Mouse (Mus musculus) embryonic facial prominence, embryonic 14.5 days (tissue): ENCODE measurements at regions not wholly inside any gene's neighbourhood (a gene's known extent, or its start where the extent isn't known, plus 50 kb on each side); places are given as distances from the start of the nearest gene placed in this dataset.

Experiments used
- ATAC-seq: fragments of 200-750 bp; cut with Nextera tagmentation; 2 replicates; pipeline ENCODE4 v1.8.0; 2017; ENCODE audit warnings: low read depth, moderate number of reproducible peaks, moderate TSS enrichment
- DNase-seq: peaks from one replicate; pipeline ENCODE4 v3.0.0-alpha.2; 2015; ENCODE audit warnings: low spot score
- H3K27ac ChIP-seq: fragments of 300-500 bp; sonication (generic); replicated peaks from 2 replicates; pipeline ENCODE4 v1.5.1; 2014; ENCODE audit warnings: low read depth, mild to moderate bottlenecking, low read length, moderate library complexity
- H3K27me3 ChIP-seq: fragments of 300-500 bp; sonication (generic); replicated peaks from 2 replicates; pipeline ENCODE4 v1.6.1; 2014; ENCODE audit warnings: low read length; ENCODE audit not compliant: control insufficient read depth, insufficient read depth
- H3K36me3 ChIP-seq: fragments of 300-500 bp; sonication (generic); 2 replicates; pipeline ENCODE4 v1.6.1; 2014; ENCODE audit warnings: low read length, mixed read lengths; ENCODE audit not compliant: control insufficient read depth, insufficient read depth
- H3K4me1 ChIP-seq: fragments of 300-500 bp; sonication (generic); 2 replicates; pipeline ENCODE4 v1.6.1; 2014; ENCODE audit warnings: antibody characterized with exemption, low read length; ENCODE audit not compliant: control insufficient read depth, insufficient read depth
- H3K4me2 ChIP-seq: fragments of 300-500 bp; sonication (generic); 2 replicates; pipeline ENCODE4 v1.6.1; 2014; ENCODE audit warnings: low read depth, mild to moderate bottlenecking, low read length, moderate library complexity, mixed read lengths
- H3K4me3 ChIP-seq: fragments of 300-500 bp; sonication (generic); 2 replicates; pipeline ENCODE4 v1.5.1; 2014; ENCODE audit warnings: low read depth, mild to moderate bottlenecking, low read length
- H3K9ac ChIP-seq: fragments of 300-500 bp; sonication (generic); 2 replicates; pipeline ENCODE4 v1.6.1; 2014; ENCODE audit warnings: low read depth, mild to moderate bottlenecking, low read length, moderate library complexity, mixed read lengths
- H3K9me3 ChIP-seq: fragments of 300-500 bp; sonication (generic); 2 replicates; pipeline ENCODE4 v1.6.1; 2016; ENCODE audit warnings: low read length; ENCODE audit not compliant: control insufficient read depth
- WGBS: fragments of 180-500 bp; shearing (Covaris S2); extraction: QIAGEN DNeasy Blood & Tissue Kit; methylation state at CpG from one replicate; pipeline ENCODE4 v1.1.7; 2014; 5-methylcytosine and 5-hydroxymethylcytosine counted together

DNA sequence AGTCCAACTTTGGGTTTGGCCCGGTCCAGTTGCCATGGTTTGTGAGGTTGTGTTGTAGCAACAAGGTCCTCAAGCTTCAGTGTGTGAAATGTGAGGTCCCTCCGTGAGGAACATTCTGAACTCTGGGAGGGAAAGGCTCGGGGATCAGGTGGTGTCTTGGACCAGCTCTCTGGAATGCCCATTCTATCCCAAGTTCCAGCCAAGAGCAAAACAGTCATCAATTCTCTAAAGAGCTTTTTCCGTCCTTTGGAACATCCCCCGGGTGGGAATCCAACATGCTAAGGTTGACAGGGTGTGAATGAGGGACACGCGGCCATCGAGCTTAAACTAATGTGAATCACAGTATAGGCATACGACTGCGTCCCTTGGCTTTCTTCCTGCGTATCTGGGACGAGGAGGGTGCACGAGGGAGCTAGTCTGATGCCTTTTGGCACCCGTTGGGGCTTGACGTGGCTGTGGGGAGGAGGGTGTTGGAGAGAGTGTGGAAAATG lies 145.4 kb downstream of the Tmx1 start:
- Histone ChIP-seq H3K4me1 (0 out of 2 replicates have a peak, but pooled peaks cover 6% of the 10 kb centered on the region), H3K36me3 (no peaks in the 10 kb centered on the region), H3K9me3 (peaks cover 3% of the 10 kb centered on the region; the same call in 1 of the 2 replicates), H3K27ac (0 out of 2 replicates have a peak overlapping the region, but pooled peaks have one; percentile 24), H3K4me3 (no peak overlapping the region), H3K4me2 (no peak overlapping the region), H3K9ac (no peak overlapping the region), H3K27me3 (no peaks in the 10 kb centered on the region)
- no peak; the same call in 1 of the 2 replicates for ATAC-seq
- DNase-seq: no peak
- 77% methylated on average over 15 of the region's 15 CpGs for WGBS

DNA sequence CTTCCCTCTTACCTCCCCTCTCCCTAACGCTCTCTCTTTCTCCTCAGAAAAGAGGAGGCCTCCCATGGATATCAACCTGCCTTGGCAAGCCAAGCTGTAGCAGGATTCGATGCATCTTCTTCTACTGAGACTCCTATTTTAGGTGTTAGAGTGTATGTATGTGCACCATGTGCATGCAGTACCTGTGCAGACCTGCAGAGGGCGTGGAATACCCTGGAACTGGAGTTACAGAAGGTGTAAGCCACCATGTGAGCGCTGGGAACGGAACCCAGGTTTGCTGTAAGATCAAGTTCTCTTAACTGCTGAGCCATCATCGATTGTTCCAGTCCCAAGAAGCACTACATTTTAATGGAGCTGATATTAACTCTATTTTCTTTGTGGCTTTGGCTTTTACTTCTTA lies 146.8 kb downstream of the Tmx1 start:
- H3K4me1 ChIP-seq: 0 out of 2 replicates have a peak, but pooled peaks cover 6% of the 10 kb centered on the region
- no peak for DNase-seq
- no peak overlapping the region for H3K4me3 ChIP-seq
- 84% methylated on average over 6 of the region's 6 CpGs for whole genome bisulfite sequencing
- H3K9ac ChIP-seq: no peak overlapping the region
- H3K9me3 ChIP-seq: peaks cover 3% of the 10 kb centered on the region; the same call in 1 of the 2 replicates
- no peak overlapping the region for H3K27ac ChIP-seq
- no peak overlapping the region for H3K4me2 ChIP-seq
- no peaks in the 10 kb centered on the region for H3K36me3 ChIP-seq
- ATAC-seq: no peak
- H3K27me3 ChIP-seq: no peaks in the 10 kb centered on the region

GRCm38 (mm10) chr12:70603869-70604268 lies 151.0 kb downstream of the Tmx1 start:
- Histone ChIP-seq H3K4me2 (no peak overlapping the region), H3K9me3 (peaks cover 3% of the 10 kb centered on the region; the same call in 1 of the 2 replicates), H3K4me3 (no peak overlapping the region), H3K27me3 (no peaks in the 10 kb centered on the region), H3K9ac (no peak overlapping the region), H3K27ac (no peak overlapping the region), H3K4me1 (no peaks in the 10 kb centered on the region), H3K36me3 (no peaks in the 10 kb centered on the region)
- no peak for DNase-seq
- ATAC-seq: no peak
- 96% methylated on average over 1 of the region's 1 CpGs for WGBS

GRCm38 (mm10) chr12:70608672-70609071 lies 155.8 kb downstream of the Tmx1 start:
- H3K4me3 ChIP-seq: no peak overlapping the region
- no peak overlapping the region for H3K4me2 ChIP-seq
- H3K27ac ChIP-seq: no peak overlapping the region
- no peaks in the 10 kb centered on the region for H3K36me3 ChIP-seq
- no peaks in the 10 kb centered on the region; the same call in 1 of the 2 replicates for H3K4me1 ChIP-seq
- WGBS: 70% methylated on average over 5 of the region's 5 CpGs
- H3K27me3 ChIP-seq: no peaks in the 10 kb centered on the region
- H3K9ac ChIP-seq: no peak overlapping the region
- H3K9me3 ChIP-seq: no peaks in the 10 kb centered on the region
- ATAC-seq (no peak), DNase-seq (no peak)

DNA sequence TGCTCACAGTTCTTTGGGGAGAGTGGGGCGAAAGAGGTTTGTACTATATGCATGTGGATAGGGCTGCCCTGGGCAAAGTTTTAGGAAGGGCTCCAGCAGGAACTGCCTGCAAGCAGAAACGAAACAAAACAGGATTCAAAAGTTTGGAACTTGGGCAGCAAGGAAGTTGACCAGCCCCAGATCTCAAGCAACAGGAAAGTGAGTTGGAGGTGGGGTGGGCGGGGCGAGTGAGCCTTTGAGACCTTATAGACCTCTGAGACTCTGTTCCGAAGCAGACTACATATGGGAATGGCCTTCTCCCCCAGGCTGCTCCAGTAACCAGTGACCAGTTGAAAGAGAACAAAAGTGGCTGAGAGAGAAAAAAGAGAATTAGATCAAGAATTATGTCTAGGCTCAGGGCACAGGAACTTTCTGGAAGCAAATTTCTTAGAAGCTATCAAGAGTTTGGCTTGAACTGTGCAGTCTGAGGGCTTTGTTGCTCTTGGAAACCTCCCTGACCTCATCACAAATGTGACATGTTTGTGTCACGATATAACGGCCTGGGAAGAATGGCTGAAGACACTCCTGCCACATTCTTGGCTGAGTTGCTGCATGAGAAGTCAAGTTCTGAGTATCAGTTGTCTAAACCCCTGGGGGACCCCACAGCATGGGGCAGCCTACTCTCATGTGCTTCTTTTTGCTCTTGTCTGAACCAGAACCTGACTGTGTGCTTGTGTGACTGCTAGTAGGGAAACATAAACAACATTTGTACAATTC lies 156.4 kb downstream of the Tmx1 start:
- Histone ChIP-seq H3K4me1 (no peaks in the 10 kb centered on the region; the same call in 1 of the 2 replicates), H3K9me3 (no peaks in the 10 kb centered on the region), H3K27me3 (no peaks in the 10 kb centered on the region), H3K36me3 (no peaks in the 10 kb centered on the region), H3K4me2 (no peak overlapping the region), H3K27ac (no peak overlapping the region), H3K4me3 (no peak overlapping the region), H3K9ac (no peak overlapping the region)
- ATAC-seq (no peak), DNase-seq (no peak)
- WGBS: 73% methylated on average over 7 of the region's 7 CpGs

- Histone ChIP-seq H3K4me1 (peaks cover 4% of the 10 kb centered on the region), H3K36me3 (no peaks in the 10 kb centered on the region), H3K4me2 (no peak overlapping the region), H3K4me3 (no peak overlapping the region), H3K9me3 (no peaks in the 10 kb centered on the region), H3K27ac (no peak overlapping the region), H3K9ac (no peak overlapping the region), H3K27me3 (no peaks in the 10 kb centered on the region)
- 76% methylated on average over 5 of the region's 5 CpGs for WGBS
- DNase-seq (no peak), ATAC-seq (no peak)
Measured at GRCm38 (mm10) chr12:70611891-70612290, 159.0 kb downstream of the Tmx1 start.

- Histone ChIP-seq H3K27me3 (no peaks in the 10 kb centered on the region), H3K9ac (no peak overlapping the region), H3K4me2 (no peak overlapping the region), H3K9me3 (no peaks in the 10 kb centered on the region), H3K4me1 (peaks cover 4% of the 10 kb centered on the region), H3K36me3 (no peaks in the 10 kb centered on the region), H3K27ac (no peak overlapping the region), H3K4me3 (no peak overlapping the region)
- no peak for ATAC-seq
- DNase-seq: no peak
- 71% methylated on average over 5 of the region's 5 CpGs for WGBS
Measured at GRCm38 (mm10) chr12:70613244-70613643, 160.3 kb downstream of the Tmx1 start.

DNA sequence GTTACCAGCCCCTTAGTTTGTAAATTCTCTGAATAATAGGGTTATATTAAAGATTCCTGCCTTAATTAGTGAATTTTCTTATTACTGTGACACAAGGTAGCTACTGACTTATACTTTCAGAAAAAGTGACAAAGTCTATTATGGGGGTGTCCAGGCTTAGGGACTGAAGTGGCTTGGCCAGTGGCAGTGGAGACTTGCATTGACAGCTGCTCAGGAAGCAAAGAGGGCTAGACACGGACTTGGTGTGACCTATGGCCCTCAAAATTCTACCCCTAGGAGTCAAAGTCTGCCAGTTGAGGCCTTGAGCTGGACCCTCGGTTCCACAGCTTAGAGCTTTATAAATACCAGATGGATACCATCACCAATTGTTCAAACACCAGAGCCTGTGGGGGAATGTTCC lies 161.2 kb downstream of the Tmx1 start:
- WGBS: 31% methylated on average over 2 of the region's 2 CpGs
- H3K9me3 ChIP-seq: no peaks in the 10 kb centered on the region
- no peaks in the 10 kb centered on the region for H3K27me3 ChIP-seq
- no peak overlapping the region for H3K4me3 ChIP-seq
- H3K27ac ChIP-seq: no peak overlapping the region
- H3K9ac ChIP-seq: no peak overlapping the region
- no peak for DNase-seq
- no peak overlapping the region for H3K4me2 ChIP-seq
- no peaks in the 10 kb centered on the region for H3K36me3 ChIP-seq
- ATAC-seq: no peak
- peaks cover 4% of the 10 kb centered on the region for H3K4me1 ChIP-seq

DNA sequence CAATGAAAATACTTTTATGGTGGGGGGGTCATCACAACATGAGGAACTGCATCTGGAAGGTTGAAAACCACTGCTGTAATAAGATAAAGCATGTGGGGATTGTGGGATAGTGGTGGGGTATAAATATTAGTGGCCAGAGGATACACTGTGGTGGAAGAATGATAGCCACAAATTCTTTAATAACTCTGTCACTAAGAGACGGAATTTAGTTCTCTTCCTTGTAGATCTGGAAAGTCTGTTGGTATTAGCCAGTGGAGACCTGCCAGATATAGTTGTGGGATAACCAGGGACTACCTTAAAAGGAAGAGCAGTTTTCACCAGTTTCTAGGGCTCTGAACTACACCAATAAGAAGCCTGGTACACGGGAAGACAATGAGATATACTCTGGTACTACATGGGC lies 161.8 kb downstream of the Tmx1 start:
- Histone ChIP-seq H3K36me3 (no peaks in the 10 kb centered on the region), H3K27me3 (no peaks in the 10 kb centered on the region), H3K4me3 (no peak overlapping the region), H3K9me3 (no peaks in the 10 kb centered on the region), H3K27ac (no peak overlapping the region), H3K4me1 (peaks cover 4% of the 10 kb centered on the region; the same call in 1 of the 2 replicates), H3K9ac (no peak overlapping the region), H3K4me2 (no peak overlapping the region)
- no peak for DNase-seq
- WGBS: 80% methylated on average over 2 of the region's 2 CpGs
- ATAC-seq: no peak
